Mouse (Mus musculus): Measurements from ENCODE around the gene Snx6.

Gene Snx6

DNA sequence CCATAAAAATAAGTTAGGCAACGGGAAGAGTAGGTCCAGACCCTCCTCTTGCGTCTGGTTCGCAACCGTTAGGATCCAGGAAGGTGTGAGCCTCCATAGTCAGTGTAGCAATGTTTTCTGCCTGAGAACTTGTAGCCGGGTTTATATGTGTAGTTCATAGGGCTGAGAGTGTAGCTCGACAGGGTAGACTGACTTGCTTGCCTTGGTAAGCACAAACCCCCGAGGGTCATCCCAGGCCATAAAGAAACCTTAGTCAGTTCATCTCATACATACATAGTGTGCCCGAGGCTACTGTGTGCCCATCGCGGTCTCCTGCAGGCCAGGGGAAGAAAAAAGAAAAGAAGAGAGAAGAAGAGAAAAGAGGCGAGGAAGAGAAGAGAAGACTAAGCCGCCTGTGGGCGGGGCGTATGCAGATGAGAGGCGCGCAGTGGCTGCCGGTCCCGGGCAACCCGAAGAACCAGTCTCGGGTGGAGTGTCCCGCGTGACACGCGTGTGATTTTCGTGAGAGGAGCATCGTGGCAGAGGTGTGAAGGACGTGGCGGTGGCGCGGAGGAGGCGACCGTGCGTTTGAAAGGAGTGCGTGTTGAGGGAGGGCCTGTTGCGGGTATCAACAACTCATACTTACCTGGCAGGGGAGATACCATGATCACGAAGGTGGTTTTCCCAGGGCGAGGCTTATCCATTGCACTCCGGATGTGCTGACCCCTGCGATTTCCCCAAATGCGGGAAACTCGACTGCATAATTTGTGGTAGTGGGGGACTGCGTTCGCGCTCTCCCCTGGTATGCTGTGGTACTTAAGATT lies 85.6 kb downstream of the Snx6 start:
- DNase-seq (ENCODE audit: low spot score in 2 of 2) = peak in 1 of 2 experiments; percentile 19

- DNase-seq (ENCODE audit: low spot score in 2 of 2) = no peak
Measured at GRCm38 (mm10) chr12:54699394-54699793, 96.1 kb downstream of the Snx6 start.

DNA sequence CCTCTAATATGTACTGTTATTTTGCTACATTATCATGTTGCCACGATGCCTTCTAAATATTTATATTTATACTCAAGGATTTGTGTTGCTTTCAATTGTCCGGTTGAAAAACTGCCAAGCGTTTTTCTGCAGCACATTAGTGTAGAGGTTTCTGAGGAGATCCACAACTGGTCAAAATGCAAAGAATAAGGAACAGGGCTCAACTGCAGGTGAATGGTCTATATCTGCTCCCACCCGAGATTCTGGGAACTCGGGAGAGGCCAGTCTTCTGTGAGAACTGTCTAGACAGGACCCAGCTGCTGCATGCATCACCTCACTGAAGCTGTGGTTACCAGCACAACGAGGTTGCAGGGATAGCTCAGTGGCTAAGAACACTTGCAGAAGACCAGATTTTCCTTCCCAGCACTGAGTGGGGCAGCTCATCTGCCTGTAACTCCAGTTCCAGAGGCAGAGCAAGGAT lies 97.7 kb downstream of the Snx6 start:
- no peak for DNase-seq (ENCODE audit: low spot score in 2 of 2)

DNA sequence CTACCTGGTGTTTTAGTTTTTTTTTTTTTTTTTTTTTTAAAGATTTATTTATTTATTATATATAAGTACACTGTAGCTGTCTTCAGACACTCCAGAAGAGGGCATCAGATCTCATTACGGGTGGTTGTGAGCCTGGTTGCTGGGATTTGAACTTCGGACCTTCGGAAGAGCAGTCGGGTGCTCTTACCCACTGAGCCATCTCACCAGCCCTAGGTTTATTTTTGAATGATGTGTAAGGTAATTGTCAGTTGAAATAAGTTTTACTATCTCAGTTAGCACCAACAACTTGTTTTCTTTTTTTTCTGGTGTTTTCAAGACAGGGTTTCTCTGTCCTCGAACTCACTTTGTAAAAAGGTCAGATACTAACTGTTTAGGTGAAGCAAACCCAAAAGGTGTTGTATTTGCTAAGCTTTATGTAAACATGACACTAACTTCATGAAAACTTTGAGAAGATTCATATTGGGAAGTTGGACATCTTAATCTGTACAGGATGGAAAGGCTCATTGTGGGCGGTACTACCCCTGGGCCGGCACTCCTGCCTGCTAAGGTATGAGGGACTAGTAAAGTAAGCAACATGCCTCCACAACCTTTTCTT lies 98.4 kb downstream of the Snx6 start:
- no peak for DNase-seq (ENCODE audit: low spot score in 2 of 2)
